Mouse (Mus musculus) ES-E14 (cell line): Measurements from ENCODE around the gene Arid5b.

Experiments used
- CHD2 ChIP-seq: IDR thresholded peaks from 2 replicates; pipeline ENCODE4 v1.6.1; 2014; ENCODE audit warnings: mild to moderate bottlenecking, low read depth, low read length, inconsistent platforms
- ZC3H11A ChIP-seq: IDR thresholded peaks from 2 replicates; pipeline ENCODE4 v1.6.1; 2012; ENCODE audit warnings: low read depth, mild to moderate bottlenecking, inconsistent platforms, low read length, borderline replicate concordance
- ZNF384 ChIP-seq: IDR thresholded peaks from 2 replicates; pipeline ENCODE4 v1.6.1; 2012; ENCODE audit warnings: low read depth, low read length, inconsistent platforms

DNA sequence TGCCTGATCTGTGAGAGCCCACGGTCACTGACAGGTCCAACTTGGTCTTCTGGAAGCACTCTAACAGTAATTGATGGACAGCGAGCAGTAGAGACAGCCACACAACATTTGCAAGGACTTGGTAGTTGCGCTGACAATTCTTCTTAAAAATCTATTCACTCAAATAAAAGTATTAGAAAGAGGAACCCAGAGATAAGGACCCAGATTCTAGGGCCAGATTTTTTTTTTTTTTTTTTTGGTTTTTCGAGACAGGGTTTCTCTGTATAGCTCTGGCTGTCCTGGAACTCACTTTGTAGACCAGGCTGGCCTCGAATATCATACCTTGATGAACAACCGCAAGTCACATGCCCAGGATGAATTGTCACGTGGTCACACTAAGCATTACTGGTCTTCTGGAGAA, 137.0 kb downstream of the Arid5b start:
- no peak for TF ChIP-seq ZC3H11A
- no peak for TF ChIP-seq CHD2
- no peak for TF ChIP-seq ZNF384
